Mouse (Mus musculus): ENCODE results near the gene Stat3.
A peak's percentile ranks its signal among the peaks of the same experiment; 100 is the strongest.

Gene Stat3

GRCm38 (mm10) chr11:100920887-100921624 is 18.3 kb downstream of the Stat3 start:
- no peak for DNase-seq (ENCODE audit: low spot score)

DNA sequence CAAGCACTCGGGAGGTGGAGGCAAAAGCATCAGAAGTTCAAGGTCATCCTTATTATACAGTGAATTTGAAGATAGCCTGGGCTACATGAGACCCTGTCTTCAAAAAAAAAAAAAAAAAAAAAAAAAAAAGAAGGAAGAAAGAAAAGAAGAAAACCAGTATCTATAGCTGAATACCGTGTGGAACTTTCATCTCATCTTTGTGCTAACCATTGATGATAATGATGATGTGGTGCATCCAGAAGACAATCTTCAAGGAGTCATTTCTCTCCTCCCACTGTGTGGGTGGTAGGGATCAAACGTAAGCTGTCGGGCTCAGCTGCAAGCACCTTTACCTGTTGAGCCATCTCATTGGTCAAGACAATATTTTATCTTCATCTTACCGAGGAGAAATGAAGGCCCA is 21.3 kb downstream of the Stat3 start:
- no peak for DNase-seq (ENCODE audit: low spot score)

DNA sequence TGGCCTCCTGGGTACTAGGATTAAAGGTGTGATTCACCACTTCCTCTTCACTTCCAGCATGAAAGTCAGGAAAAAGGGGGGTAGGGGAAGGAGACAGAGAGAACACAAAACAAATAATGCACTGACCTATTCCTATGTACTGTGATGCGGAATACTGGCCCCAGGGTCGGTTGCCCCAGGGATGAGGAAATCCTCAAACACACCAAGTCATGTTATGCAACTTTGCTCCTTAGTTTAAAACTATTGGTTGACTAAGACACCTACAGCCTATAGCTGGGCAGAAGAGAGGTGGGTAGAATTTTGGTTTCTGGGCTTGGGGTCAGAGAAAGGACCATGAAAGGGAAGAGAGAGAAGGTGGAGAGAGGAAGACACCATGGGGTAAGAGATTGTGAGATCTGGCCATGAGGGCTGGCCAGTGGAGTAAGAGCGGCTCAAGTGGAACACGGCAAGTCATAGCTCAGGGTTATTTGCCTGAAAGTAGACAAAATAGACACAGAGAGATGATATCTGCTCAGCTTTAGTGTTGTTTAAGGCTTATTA is 22.8 kb downstream of the Stat3 start:
- DNase-seq (ENCODE audit: low spot score) = no peak

DNA sequence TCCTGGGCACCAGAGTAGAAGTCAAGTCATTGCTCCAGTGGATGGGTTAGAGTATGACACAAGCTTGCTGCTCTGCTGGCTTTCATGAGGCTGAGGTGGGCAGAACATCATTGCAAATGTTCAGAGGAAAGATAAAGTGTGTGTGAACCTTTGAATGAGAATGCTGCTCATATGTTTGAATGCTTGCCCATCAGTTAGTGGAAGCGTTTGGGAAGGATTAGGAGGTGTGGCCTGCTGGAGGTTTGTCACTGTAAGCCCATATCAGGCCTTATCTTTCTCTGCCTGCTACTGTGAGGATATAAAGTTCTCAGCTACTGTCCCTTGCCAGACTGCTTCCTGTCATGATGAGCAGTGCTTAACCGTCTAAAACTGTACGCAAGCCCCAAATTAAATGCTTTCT is 24.3 kb downstream of the Stat3 start:
- DNase-seq (ENCODE audit: low spot score) = no peak

DNA sequence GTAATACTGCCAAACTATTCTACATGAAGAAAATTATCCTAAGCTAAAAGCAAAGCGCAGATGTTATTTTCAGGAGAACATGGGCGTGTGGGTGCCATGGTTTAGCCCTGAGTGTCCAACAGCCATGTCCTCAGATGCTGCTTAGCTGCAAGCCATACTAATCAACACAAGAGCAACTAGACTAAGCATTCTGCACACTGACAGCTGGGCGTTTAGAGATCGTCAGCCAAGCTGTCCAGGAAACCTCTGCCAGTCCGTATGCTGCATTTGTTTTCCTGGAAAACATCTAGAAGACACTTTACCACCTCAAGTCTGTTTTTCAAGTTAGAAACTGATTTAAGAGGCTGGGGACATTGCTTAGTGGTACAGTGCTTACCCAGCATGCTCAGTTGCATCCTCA is 24.9 kb downstream of the Stat3 start:
- no peak for DNase-seq (ENCODE audit: low spot score)

DNA sequence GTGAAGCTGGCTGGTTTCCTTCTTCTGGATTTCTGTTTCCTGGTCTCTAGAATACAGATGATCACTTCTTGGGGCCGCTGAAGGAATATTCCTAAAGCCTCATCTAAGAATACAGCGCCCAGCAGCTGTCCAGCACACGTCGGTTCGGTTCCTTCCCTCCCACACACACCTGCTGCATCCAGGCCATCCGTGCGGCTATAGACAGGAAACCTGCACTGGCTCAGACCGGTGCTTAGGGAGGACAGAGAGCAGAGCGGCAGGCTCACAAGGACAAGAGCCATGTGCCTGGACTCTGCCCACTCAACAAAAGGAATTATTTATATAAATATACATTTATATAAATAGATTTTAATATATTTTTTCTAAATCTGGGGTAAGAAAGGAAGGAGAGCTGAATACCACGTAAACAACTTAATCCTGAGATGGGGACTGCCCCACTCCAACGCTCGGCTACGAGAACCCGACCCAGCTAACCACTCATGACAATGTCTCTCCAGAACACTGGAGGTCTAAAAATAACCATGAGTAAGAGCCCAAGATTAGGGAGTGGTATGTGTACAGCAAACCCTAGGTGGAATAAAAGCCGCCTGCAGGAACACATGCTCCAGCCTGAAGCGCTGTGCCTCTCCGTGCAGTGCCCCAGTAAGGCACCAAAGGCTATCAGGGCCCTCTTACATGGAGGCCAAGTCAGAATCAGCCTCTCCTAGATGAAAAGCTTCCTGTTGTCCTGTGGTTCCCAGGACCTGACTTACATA is 26.8 kb downstream of the Stat3 start:
- no peak for DNase-seq (ENCODE audit: low spot score)

GRCm38 (mm10) chr11:100908567-100908966 is 30.8 kb downstream of the Stat3 start:
- DNase-seq (ENCODE audit: low spot score) = no peak

DNA sequence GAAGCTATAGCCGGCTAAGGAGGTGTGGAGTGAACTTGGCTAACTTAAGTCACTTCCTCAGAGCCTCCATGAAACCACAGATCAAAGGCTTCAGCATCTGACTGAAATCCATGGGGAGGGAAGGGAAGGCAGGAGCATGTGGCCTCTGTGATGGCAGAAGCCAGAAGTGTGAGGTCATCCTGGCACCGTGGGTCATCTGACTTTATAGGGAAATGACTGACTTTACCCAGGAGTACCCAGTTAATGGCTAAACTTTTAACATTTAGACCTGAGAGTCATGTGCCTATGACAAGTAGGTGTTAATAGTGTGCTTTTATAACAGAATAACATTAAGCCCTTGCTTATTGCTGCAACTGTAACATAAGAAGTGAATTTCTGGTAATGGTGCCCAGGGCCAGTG is 31.2 kb downstream of the Stat3 start:
- no peak for DNase-seq (ENCODE audit: low spot score)

GRCm38 (mm10) chr11:100906885-100907284 is 32.5 kb downstream of the Stat3 start:
- DNase-seq (ENCODE audit: low spot score) = no peak

GRCm38 (mm10) chr11:100905929-100906328 is 33.4 kb downstream of the Stat3 start:
- no peak for DNase-seq (ENCODE audit: low spot score)

DNA sequence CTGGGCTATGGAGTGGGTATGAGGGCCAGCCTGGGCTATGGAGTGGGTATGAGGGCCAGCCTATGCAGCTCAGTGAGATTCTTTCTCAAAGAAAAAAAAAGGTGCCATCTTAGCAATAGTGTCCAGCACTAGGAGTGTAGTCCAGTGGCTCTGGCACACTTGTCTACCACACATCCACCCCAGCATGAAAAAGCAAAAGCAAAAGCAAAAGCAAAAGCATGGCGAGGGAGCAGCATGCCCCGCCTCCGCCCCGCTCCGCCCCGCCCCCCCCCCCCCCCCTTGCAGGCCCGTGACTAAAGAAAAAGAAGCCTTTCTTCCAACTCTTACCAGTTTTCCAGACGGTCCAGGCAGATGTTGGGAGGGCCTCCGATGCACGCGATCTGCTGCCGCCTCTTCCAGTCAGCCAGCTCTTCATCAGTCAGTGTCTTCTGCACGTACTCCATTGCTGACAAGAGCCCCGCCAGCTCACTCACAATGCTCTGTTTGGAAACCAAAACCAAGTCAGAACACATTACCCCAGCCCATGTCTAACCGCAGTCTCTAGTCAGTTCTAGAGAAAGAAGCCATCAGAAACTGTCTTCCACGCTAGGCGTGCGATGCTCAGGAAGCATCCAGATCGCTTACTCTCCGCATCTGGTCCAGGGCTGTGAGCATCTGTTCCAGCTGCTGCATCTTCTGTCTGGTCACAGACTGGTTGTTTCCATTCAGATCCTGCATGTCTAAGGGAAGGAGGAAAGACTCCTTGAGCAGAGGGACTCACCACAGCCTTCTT is 34.6 kb downstream of the Stat3 start:
- DNase-seq (ENCODE audit: low spot score) = no peak

DNA sequence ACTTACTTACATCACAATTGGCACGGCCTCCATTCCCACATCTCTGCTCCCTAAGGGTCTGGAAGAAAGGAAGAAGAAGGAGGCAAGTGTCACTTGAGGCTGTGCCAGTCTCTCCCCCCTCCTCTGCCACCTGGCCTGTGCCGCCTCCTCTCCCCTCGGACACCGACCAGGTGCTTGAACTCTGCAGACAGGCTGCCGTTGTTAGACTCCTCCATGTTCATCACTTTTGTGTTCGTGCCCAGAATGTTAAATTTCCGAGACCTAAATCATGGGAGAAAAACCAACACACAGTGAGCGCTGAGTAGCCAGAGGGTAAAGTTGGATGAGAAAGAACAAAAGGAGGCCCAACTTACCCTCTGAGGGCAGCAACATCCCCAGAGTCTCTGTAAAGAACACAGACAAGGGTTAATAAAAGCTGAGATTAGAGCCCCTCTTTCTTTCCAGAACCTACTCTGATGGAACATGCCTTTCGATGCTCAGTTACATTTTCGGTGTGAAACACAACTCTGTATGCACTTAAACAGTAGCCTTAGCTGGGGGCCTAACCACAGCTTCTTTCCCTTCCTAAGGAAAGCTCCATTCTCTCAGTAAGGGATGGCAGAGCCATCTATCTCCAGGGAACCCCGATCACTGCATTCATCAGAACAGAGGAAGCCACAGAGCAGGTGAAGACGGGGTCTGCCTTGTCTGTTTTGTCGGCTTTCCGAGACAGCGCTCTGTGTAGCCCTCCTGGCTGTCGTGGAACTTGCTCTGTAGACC is 40.7 kb downstream of the Stat3 start:
- no peak for DNase-seq (ENCODE audit: low spot score)

DNA sequence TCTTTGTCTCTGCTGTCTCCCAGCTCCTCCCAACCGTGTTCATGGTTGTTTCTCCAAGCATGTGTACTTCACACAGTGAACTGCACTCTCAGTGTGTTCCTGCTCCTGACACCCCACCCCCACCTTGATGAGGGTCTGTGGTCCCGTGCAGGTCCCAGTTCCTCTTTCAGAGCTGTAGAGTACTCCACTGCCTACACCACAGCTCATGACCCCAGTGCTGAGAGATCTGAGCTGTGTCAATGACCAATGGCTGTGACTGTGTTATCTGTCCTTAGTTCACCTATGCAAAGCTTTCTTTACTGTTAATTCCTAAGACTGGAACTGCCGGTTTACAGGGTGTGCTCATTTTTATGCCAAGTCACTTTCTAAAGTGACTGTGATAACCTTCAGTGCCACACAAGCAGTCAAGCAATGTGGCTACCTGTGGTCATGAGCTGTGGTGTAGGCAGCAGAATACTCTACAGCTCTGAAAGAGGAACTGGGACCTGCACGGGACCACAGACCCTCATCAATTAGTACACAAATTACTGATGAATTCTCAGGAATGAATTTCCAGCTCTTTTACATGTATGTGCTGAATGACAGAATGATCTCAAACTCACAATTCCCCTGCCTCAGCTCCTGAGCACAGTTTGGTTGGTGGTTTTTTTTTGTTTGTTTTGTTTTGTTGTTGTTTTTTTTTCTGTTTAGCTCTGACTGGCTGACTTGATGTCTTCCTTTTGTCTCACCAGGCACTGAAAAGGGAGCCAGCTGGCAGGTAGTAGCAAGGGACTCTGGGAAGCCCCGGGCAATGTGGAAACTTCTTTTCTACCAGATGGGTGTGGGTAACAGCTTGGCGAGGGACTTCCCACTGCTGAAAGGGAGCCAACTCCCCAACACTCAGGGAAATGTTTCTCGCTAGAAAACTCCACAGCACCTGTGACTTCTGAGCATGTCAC is 41.8 kb downstream of the Stat3 start:
- peak; percentile 57 for DNase-seq (ENCODE audit: low spot score)

GRCm38 (mm10) chr11:100896078-100896477 is 43.3 kb downstream of the Stat3 start:
- no peak for DNase-seq (ENCODE audit: low spot score)

GRCm38 (mm10) chr11:100894146-100894918 is 45.0 kb downstream of the Stat3 start:
- DNase-seq (ENCODE audit: low spot score) = no peak

DNA sequence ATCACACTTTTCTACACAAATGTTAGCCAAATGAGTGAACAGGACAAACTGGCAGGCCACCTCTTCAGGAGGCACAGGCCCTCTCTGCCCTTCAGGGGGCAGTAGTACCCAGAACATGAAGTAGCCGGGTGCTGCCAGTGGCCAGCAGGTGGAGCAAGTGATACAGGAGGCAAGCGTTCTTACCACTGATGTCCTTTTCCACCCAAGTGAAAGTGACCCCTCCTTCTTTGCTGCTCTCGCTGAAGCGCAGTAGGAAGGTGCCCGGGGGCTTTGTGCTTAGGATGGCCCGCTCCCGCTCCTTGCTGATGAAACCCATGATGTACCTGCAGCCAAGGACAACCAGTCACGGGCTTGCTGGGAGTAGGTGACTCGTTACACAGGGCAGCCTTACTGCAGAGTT is 45.9 kb downstream of the Stat3 start:
- peak; percentile 93 for DNase-seq (ENCODE audit: low spot score)

DNA sequence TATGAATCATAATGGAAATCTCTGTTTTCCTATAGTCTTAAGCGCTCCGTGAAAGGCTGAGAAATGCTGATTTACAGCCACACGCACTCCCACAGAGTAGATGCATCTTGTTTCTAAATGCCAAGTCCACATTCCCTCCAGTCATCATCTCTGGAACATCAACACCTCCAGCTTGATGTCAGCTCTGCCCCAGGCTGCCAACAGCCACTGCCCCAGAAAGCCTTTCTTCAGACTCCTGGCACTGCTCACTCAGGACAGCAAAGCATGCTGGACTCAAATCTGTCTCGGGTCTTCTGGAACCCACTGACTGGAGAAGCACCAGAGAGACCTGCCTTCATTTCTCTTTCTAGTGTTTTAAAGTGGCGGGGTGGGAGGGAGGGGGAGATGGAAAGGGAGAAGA is 46.9 kb downstream of the Stat3 start:
- DNase-seq (ENCODE audit: low spot score) = no peak

- DNase-seq (ENCODE audit: low spot score) = no peak
Observed at GRCm38 (mm10) chr11:100891256-100892123, 47.9 kb downstream of the Stat3 start.

DNA sequence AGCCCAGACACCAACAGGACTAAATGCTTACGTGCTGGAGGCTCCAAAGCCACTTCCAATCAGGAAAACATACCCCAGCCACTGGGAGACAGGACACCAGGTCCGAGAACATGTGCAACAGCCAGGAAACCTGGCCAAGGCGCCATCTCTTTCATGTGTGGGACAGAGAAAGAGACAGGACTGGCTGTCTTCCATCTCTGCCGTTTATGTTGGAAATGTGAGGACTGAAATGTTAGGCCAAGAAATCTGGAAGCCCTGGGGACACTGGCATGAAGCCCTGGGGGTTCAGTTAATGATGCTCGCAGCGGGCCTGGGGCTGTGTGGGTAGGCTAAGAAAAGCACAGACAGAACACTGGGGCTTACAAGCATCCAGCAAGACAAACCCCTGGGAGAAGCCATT is 48.9 kb downstream of the Stat3 start:
- DNase-seq (ENCODE audit: low spot score) = no peak
